Mouse (Mus musculus) lung, adult 2 months (tissue): ENCODE measurements around the gene Fgf5. TPM values are rescaled to one million over a fixed set of nuclear protein-coding genes. Genes with fewer than 3 reads are reported as not detected.

Experiments
- DNase-seq: peaks from one replicate; pipeline ENCODE4 v3.0.0; 2022
- H3K4me1 ChIP-seq: fragments of 200-500 bp; 2 replicates; pipeline ENCODE4 v1.6.1; 2011; ENCODE audit warnings: low read length; ENCODE audit not compliant: control insufficient read depth, insufficient read depth
- H3K4me3 ChIP-seq: fragments of 200-500 bp; replicated peaks from 2 replicates; pipeline ENCODE3; 2011; ENCODE audit warnings: low read depth, mild to moderate bottlenecking, control low read depth, low read length; ENCODE audit errors: extremely low read depth
- CTCF ChIP-seq: fragments of 200-500 bp; IDR thresholded peaks from 2 replicates; pipeline ENCODE4 v1.5.1; 2011; ENCODE audit warnings: mild to moderate bottlenecking, low read length, control low read depth; ENCODE audit not compliant: insufficient read depth
- POLR2A ChIP-seq: fragments of 200-500 bp; IDR thresholded peaks from 2 replicates; pipeline ENCODE4 v1.6.1; 2011; ENCODE audit warnings: low read depth, mild to moderate bottlenecking, control low read depth, low read length, borderline replicate concordance; ENCODE audit errors: extremely low read depth
- WGBS: fragments of 180-500 bp; shearing (Covaris S2); methylation state at CpG from one replicate; pipeline ENCODE4 v1.1.7; 2018; 5-methylcytosine and 5-hydroxymethylcytosine counted together
- polyA plus RNA-seq: library from polyadenylated mRNA; depleted of rRNA; stranded (reverse); fragments of >200 nt; gene quantifications from 2 replicates; pipeline ENCODE4 v1.2.3, GENCODE M21; 2012; rRNA removed

Gene Fgf5
- polyA plus RNA-seq, 1 experiment: not detected

- no peak overlapping the region for H3K4me3 ChIP-seq
- no peaks in the 10 kb centered on the region; the same call in 1 of the 2 replicates for H3K4me1 ChIP-seq
- DNase-seq: no peak
- TF ChIP-seq CTCF: no peak
- TF ChIP-seq POLR2A: no peak
- 3% methylated on average over 12 of the region's 12 CpGs for WGBS
These were observed 39.2 kb downstream of the Fgf5 start for GRCm38 (mm10) chr5:98293049-98293715.

DNA sequence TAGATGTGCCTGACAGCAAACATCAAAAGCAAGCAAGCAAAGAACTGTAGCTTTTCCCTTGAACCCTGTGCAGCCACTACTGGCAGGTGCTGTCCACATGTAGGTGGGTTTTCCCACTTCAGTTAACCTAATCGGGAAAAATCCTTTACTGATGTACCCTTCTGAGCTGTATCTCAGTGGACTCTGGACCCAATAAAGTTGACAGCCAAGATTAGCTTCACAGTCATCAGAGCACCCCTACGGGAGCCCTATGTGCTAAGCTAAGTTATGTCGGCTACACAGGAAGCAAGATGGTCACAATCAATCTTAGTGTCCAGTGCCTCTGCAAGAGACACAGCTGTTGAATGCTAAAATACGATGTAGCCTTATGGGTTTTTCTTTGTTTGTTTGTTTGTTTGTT is 46.1 kb downstream of the Fgf5 start:
- Histone ChIP-seq H3K4me3 (no peak overlapping the region), H3K4me1 (no peaks in the 10 kb centered on the region)
- 75% methylated on average over 4 of the region's 4 CpGs for WGBS
- no peak for DNase-seq
- no peak for TF ChIP-seq POLR2A
- TF ChIP-seq CTCF: no peak

DNA sequence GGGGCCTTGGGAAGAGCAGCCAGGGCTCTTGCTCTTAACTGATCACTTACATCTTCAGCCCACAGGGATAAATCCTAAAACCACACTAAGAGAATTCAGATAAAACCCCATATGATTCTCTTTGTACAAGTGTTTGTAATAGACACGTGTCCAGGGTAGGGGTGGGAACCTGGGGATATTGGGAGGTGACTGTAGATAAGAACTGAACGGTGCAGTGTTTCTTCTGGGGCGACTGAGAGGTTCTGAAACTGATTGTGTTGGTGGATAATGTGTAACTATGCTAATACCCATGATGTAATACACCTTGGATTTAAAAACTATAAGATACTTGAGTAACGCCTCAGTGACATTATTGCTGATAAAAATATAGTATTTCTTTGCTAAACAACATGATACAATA is 51.7 kb downstream of the Fgf5 start:
- DNase-seq: no peak
- H3K4me3 ChIP-seq: no peak overlapping the region
- H3K4me1 ChIP-seq: no peaks in the 10 kb centered on the region
- TF ChIP-seq POLR2A (no peak), CTCF (no peak)
- 61% methylated on average over 4 of the region's 4 CpGs for WGBS

GRCm38 (mm10) chr5:98306528-98306927 is 52.5 kb downstream of the Fgf5 start:
- 52% methylated on average over 9 of the region's 9 CpGs for WGBS
- DNase-seq: no peak
- TF ChIP-seq POLR2A: no peak
- no peak for TF ChIP-seq CTCF
- H3K4me3 ChIP-seq: no peak overlapping the region
- H3K4me1 ChIP-seq: no peaks in the 10 kb centered on the region

GRCm38 (mm10) chr5:98326625-98327024 is 72.6 kb downstream of the Fgf5 start:
- WGBS: 78% methylated on average over 2 of the region's 2 CpGs
- Histone ChIP-seq H3K4me1 (peaks cover 5% of the 10 kb centered on the region), H3K4me3 (no peak overlapping the region)
- TF ChIP-seq CTCF: no peak
- TF ChIP-seq POLR2A: no peak
- no peak for DNase-seq

Other genes with a start within 250 kb of the Fgf5 start
- gene Antxr2, start 223.1 kb upstream of the Fgf5 start, polyA plus RNA-seq: 15.5 and 19.6 TPM in 2 replicates
- gene Prdm8, start 87.0 kb upstream of the Fgf5 start, polyA plus RNA-seq: 3.6 and 4.7 TPM in 2 replicates
- 1.0 and 1.7 TPM in 2 replicates for gene Cfap299, start 75.1 kb downstream of the Fgf5 start, polyA plus RNA-seq